Mouse (Mus musculus): ENCODE results near the gene Lrmda.
A peak's percentile ranks its signal among the peaks of the same experiment; 100 is the strongest.

Gene Lrmda

DNA sequence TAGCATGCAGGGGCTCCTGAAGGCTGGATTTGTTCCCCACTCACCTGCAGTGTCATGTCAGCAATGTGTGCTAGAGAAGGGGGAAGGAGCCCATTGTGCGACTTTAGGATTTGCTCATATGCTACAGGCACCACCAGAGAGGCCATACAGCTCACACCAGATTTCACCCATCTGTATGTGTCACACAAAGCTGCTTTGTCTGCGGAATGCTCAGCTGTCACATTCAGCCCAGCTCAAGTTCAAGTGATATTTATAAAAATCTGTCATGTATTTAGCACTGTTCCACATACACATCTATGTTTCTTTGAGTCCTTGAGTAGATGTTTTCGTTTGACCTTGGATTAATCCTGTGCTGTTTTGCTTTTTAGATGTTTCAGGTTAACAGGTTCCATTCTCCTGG lies 899.0 kb downstream of the Lrmda start:
- DNase-seq = peak; percentile 2

DNA sequence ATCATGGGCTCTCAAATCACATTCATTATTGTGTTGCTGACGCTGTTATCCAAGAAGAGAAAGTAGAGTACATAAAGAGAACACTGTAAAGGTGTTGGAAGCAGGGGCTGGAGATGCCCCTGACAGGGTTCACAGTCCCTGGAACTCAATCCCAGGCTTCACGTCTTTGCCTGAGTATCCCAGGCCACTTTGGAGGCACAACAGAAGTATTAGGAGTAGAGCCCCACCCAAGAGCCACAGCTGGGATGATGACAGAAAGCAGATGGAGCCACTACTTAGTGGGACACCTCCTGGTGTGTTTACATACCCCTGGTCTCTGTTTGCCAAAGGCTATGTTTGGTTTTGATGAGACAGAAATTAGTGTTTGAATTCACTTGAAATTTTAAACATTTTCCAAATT lies 899.4 kb downstream of the Lrmda start:
- DNase-seq = no peak

- DNase-seq = no peak
Observed at GRCm38 (mm10) chr14:22921152-22921551, 901.6 kb downstream of the Lrmda start.

GRCm38 (mm10) chr14:22921796-22922195 lies 902.3 kb downstream of the Lrmda start:
- no peak for DNase-seq

DNA sequence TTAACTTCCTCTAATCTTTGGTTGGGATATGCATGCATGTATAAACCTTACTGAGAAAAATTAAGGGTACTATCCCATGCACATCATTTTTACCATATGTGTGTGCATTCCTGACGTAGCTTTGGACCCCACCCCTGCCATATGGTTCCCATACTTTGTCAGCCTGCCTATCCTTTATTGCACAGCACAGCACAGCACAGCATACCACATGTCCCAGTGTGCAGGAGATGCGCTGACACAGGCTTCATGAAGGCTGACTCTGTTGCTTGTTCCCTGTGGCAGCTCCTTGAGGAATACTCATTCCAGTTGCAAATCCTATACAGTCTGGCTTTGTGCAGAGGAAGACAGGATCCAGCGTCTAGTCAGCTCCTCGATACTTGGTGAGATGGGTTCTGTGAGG lies 903.1 kb downstream of the Lrmda start:
- DNase-seq = no peak

DNA sequence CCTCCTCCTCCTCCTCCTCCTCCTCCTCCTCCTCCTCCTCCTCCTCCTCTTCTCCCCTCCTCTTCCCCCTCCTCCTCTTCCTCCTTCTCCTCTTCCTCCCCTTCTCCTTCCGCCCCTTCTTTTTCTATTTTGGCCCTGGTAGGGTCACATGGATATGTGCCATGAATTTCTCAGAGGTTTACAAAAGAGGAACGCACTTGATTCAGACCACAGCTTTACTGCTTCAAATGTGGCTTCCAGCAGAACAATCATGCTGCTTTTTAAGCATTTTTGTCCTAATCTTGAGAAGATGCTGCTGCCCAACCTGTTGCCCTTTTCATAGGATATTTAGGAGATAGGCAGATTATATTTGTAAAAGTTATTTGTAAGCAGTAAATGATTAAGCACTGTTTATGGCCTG lies 903.7 kb downstream of the Lrmda start:
- DNase-seq = no peak

GRCm38 (mm10) chr14:22928263-22928662 lies 908.8 kb downstream of the Lrmda start:
- no peak for DNase-seq

DNA sequence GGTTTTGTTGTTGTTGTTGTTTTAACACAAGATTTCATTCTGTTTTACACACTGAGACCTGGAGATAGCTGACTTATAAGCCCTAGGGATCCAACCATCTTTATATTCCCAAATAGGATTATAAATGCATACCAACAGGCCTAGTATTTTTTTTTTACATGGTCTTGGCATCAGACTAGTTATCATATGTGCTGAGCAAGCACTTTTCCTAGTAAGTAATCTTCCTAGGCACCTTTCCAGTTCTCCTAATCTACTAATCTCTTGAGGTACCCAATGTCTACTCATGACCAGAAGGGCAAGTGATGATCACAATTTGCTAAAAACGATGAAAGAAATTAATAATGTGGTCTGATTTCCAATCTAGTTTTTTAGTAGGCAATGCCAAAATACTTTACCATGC lies 909.2 kb downstream of the Lrmda start:
- DNase-seq = no peak

DNA sequence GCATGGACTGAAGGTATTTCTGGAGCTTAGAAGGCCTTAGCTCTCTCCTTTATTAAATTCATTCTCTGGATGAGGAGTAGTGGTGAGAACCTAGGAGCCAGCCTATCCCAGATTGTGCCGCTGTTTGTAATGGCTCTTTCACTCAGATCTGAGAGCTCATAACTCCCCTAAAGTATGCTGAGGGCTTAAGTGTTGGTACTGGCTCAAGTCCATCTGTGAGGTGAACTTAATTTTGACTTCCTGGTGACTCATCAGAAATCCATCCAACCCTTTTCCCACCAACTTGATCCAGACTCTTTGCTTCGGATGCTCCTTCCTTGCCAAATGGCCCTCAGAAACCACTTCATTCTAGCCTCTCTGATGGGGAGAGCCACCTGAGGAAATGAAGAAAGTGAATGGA lies 910.1 kb downstream of the Lrmda start:
- DNase-seq = no peak

DNA sequence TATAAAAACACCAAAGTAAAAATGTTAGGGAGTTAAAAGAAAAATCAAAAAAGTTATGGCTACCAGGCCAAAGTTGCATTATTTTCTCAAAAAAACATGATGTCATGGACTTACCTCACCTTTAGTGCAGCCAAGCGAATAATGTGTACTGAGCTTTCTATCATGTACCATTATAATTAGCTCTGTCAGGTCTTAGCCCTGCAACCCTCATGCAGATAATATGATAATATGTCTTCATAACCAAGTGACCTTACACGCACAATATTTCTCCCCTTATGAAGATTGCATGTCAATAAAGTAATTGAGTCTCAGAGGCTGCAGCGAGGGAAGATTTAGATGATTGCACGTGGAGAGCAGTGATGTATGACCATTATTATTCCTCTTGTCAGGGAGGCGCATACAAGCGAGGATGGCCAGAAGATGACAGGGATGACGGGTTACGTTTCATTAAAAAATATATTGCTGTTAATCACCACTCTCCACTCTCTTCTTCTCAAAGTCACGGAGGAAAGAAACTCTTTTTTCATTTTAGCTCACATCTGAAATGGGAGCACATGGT lies 911.1 kb downstream of the Lrmda start:
- DNase-seq = no peak

GRCm38 (mm10) chr14:22931114-22931822 lies 911.8 kb downstream of the Lrmda start:
- no peak for DNase-seq

- DNase-seq = no peak
Observed at GRCm38 (mm10) chr14:22936701-22937100, 917.2 kb downstream of the Lrmda start.

GRCm38 (mm10) chr14:22940576-22940975 lies 921.1 kb downstream of the Lrmda start:
- no peak for DNase-seq

DNA sequence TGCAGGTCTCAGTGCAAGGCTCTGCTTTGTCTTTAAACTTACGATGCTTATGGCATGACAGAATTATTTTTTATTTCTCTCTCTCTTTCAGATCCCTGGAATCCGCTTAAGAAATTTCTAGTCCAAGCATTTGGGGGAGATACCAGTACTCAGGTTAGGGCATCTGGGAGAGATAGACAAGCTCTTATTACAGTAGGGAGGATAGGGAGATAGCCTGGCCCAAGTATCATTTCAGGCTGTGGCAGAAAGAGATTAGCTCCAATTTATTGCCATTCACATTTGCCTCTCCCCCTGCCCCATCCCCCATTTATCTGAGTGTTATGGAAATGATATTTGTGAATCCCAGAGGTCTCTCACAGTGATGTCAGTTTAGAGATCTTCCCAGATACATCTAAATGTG lies 923.1 kb downstream of the Lrmda start:
- no peak for DNase-seq

GRCm38 (mm10) chr14:22949466-22949865 lies 930.0 kb downstream of the Lrmda start:
- peak; percentile 18 for DNase-seq

DNA sequence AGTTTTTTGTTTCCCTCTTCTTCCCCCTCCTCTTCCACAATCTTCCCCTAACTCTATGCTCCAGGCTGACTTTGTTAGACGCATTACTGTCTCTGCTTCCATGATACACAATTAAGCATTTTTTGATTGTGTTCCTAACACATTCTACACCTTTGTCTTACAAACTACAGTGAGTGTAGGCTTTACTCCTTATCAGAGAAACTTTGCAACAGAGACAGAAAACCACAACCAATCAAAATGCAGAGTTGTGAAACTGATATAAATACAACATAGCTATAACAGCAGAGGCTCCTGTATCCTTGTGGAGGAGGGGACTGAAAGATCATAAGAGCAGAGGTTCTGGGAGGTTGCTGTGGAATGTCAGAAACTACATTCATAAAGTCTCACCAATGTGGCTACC lies 933.5 kb downstream of the Lrmda start:
- no peak for DNase-seq

DNA sequence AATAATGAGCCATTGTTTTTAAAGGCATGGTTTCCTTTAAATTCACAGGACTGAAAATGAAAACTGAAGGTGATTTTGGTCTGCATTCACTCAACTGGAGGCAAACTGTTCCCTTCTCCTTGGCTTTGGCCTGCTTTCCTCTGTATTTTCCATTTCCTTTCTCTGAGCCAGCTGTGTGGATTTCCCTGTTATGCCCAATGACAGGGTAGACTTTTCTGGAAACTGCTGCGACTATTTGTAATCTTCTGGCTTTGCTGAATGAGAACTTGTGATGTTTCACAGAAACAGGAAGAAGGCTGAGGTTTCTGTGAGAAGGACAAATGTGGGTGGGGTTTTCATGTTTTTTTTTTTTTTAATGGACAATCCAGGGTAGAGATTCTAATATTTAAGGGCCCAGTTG lies 940.7 kb downstream of the Lrmda start:
- DNase-seq = no peak

DNA sequence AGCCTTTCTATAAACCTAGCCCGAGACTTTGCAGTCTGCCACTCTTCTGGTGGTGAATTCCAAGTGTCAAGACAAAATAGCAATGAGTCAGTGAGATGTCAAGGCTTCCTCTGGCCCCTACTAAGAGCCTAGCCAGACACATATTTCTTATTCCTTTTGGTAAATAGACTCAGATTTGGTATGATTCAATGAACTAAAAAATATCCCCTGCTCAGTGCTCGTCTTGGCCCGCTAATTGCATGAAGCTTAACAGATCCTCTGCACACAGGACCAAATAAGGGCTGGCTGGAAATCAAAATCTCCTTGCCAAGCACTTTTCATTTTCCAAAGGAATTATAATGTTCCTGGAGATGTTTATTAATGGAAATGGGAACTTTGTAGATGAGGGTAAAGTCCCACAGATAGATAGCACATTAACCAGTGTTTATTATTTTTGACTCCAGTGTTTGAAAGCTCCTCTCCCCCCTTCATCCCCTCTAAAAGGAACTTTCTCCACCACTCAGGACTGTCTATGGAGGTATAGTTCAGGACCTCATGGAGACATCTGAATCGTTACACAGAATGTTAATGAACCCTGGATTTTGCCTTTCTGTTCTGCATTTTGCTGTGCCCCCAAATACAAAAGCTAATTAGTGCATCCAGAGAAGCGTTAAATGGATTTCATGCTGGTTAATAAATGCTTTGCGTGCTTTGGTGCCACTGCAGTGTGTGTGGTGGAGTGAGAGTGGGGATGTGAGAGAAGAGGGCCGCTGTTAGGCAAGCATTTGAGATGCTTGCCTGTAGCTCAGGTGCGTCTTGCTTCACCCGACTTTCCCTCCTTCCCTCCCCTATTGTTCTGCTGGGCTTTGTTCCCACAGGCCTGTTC lies 945.5 kb downstream of the Lrmda start:
- no peak for DNase-seq

DNA sequence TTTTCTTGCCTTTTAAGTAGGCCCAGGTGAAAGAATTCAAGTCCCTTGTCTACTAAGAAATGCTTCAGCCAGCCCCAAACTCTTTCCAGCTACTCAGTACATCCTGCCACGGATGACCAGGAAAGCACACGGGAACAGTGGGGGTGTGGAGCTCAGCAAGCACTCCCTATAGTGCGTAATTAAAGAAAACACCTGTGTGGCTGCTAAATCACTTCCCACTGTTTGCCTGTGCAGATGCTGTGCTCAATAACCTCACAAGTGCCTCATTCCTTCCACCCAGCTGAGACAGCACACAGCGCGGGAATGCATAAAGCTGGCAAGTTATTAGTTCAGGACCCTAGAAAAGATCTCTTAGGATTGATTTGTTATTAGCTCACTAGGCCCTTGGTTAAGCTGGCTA lies 949.2 kb downstream of the Lrmda start:
- no peak for DNase-seq

GRCm38 (mm10) chr14:22986736-22987135 lies 967.2 kb downstream of the Lrmda start:
- DNase-seq = no peak

DNA sequence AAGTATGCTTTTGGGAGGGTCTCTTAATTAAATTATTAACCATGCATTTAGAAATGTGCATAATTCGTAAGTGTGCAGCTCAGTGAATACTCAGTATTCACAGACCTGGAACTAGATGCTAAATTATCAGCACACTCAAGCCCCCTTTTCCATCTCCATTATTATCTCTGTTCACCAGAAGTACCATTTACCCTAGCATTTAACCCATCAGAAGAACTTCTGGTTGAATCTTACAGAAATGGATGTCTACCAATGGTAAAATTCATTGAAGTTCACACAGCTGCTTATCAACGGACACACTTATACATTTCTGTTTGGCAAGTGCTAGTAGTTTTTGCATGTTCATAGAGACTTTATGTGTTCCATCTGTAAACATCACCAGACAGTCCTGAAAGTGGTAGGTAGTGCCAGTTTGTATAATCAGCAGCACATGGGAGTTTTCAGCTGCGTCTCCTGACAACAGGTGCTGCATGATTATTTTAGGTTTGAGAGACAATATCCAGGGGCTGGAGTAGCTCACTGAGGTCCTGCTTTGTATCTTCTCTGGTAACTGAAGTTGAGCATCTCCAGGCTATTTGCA lies 968.7 kb downstream of the Lrmda start:
- no peak for DNase-seq

- no peak for DNase-seq
Observed at GRCm38 (mm10) chr14:22995184-22995935, 975.8 kb downstream of the Lrmda start.

- DNase-seq = no peak
Observed at GRCm38 (mm10) chr14:22998906-22999305, 979.4 kb downstream of the Lrmda start.

Data from layer of hippocampus, adult 9-11 months (tissue).